Mouse (Mus musculus): ENCODE measurements at regions not wholly inside any gene's neighbourhood (a gene's known extent, or its start where the extent isn't known, plus 50 kb on each side); places are given as distances from the start of the nearest gene placed in this dataset.

DNA sequence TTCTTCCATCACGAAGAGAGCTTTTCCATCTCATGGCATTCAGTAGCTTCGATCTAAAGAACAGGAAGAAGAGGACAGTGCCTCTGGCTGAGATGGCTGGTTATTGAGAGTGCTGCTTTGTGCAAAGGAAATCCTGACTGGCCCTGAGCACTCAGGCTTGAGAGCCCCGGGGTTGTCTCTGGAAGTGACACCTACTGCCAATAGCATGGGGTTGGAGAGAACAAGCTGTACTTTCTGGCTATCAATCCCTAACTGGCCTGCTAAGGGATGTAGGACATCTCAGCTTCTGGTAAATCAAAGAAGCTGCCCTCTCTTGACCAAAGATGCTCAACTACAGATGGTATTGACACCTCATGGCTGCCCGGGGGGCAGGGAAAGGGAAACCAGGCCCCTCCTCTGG, 178.2 kb upstream of the Serpine2 start:
- no peak for TF ChIP-seq CTCF (IDR thresholded peaks at IDR 0.05)
- no peak for TF ChIP-seq EP300 (IDR thresholded peaks at IDR 0.05)
